Mouse (Mus musculus) kidney, adult 9 months (tissue): ENCODE data around the gene Pcdh9.
A peak's percentile ranks its signal among the peaks of the same experiment; 100 is the strongest.

Source experiments
- DNase-seq: peaks from one replicate; pipeline ENCODE4 v3.0.0; 2022

Pcdh9 gene

DNA sequence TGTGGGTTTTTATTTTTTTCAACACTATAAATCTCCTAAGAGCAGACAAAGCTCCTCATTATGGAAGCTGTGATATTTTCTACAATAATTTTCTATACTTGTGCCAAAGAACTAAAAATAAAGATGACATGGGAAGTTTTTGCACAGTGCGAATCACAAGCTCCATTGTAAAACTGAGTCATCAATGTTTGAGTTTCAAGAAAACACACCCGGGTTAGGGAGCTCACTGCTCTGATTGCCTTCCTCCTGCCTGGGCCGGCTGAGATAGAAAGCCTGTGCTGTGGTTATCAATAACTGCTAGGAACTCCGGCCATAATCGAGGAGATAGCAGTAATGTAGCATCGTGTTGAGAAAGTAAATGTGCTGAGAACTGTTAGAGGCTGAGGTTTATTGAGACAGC is 344.9 kb downstream of the Pcdh9 start:
- no peak for DNase-seq

DNA sequence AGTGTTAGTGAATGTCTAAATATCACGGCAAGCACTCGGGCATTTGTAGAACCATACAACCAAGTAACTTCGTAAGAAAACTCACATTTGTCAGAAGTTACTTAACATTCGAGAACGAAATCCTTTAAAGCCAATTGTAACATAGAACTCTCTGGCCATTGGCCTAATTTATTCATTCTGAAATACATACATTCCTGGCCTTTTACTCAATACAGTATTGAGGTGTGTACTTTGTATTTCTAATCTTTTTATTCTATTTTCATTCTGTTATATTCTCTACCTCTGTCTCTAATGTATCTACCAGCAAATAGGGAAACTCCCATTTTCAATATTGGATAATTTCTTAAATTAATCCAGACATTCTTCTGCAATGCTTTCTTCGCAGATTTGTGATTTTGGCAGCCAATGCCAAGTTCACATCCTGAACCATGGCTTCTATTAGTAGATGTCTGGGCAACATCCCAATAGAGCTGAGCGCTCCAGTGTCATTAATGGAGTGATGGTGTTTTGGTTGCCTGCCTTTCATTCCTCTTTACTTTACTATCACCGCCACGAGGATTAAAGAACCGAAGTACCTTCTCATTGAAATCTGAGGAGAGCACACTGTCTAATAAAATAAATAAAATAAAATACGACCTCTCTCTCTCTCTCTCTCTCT is 346.4 kb downstream of the Pcdh9 start:
- DNase-seq, result no peak

DNA sequence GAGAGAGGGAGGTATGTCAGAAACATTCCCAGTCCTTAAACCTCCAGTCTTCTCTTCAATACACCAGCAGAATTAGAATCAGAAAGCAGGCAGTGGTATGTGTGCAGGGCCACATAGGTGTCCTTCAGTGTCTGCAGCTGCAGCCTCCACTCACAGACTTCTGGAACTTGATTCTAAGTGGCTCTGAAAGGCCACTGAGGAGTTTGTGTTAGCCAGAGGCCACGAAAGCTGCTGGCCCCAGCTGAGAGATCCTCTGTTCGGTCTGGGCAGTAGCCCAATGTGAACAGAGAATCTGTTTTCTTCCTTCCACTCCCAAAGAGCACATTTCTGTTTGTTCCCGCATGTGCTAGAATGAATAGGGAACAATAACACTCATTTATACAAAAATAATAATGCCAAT is 346.9 kb downstream of the Pcdh9 start:
- DNase-seq, result no peak

DNA sequence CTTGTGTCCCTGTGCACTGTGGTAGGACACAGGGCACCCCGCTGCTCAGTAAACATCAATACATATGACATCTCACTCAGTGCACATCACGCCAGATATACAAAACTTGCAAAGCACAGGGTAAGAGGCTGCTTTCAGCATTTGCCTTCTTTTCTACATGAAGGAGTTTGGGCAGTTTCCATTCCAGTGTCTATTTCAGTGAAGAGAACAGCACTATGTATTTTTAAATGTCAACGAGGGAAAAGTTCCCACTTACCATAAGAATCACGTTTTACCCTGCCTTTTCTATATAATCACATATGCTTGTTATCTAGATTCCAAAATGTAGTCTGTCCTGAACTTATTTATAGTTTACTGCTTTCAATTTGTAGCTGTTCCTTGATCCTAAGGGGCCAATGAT is 355.6 kb downstream of the Pcdh9 start:
- no peak for DNase-seq

DNA sequence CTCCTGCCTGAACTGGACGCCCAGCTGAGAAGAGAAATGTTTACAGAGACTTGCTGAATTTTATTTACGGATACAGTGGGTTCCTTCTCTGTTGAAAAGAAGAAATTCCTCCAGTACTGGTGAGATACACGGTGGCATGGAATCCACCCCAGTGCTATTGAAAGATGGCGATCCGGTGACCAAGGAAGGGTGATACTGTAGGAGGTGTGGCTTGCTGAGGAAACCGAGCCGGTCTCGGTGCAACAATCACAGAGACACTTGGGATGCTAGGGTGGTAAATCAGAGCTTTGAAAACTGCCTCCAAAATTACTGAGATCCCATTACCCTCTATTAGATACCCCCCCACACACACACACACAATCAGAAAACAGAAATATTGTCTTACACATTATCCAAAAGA is 367.0 kb downstream of the Pcdh9 start:
- no peak for DNase-seq

DNA sequence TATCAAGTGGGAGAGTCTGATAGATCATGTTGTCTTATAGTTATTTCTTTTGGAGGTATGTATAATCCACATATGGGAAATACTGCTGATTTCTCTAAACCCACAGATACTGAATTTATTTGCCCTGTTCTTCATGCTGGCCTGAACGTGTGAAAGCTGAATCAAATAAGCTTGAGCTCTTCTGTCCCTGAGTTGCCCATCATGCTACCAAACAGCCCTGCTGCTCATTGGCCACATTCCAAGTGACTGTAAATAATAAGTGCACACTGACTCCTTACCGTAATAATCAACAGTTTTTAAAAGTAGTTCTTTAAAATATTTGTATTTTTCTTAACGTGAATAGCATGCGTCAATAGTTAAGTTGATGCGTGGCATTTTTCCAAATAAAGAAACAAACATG is 370.3 kb downstream of the Pcdh9 start:
- no peak for DNase-seq

DNA sequence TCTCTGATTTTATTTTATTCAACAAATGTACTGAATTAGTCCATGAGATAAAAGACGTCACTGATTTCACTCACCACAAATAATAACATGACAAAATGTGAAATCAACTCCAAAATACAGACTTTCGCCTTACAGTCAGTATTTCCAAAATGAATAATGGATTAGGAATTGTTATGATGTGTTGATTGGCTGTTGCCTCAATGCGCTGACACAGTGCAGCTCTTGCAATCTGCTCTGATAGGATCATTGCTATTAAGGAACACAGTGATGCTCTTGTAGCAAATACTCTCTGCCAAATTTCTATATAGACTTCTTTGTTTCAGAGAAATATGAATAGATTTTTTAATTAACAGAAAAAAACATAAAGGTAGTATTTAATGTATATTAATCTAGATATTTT is 373.8 kb downstream of the Pcdh9 start:
- no peak for DNase-seq

DNA sequence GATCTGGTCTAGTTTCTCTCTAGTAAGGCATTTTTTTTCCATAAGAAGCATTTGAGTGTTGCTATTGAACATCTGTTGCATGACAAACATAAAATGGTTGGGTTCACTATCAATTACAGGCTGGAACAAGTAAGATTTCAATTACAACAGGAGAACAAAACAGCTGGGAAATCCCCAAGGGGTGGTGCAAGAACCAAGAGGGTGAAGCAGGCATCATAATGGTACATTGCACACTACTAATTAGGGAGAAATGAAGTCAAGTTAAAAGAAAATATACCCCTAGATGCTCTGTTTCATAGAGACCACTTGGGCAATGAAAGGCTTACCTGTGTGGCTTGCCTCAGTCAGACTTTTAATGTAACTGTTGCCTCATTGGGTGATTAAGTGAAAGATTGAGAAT is 384.4 kb downstream of the Pcdh9 start:
- no peak for DNase-seq

DNA sequence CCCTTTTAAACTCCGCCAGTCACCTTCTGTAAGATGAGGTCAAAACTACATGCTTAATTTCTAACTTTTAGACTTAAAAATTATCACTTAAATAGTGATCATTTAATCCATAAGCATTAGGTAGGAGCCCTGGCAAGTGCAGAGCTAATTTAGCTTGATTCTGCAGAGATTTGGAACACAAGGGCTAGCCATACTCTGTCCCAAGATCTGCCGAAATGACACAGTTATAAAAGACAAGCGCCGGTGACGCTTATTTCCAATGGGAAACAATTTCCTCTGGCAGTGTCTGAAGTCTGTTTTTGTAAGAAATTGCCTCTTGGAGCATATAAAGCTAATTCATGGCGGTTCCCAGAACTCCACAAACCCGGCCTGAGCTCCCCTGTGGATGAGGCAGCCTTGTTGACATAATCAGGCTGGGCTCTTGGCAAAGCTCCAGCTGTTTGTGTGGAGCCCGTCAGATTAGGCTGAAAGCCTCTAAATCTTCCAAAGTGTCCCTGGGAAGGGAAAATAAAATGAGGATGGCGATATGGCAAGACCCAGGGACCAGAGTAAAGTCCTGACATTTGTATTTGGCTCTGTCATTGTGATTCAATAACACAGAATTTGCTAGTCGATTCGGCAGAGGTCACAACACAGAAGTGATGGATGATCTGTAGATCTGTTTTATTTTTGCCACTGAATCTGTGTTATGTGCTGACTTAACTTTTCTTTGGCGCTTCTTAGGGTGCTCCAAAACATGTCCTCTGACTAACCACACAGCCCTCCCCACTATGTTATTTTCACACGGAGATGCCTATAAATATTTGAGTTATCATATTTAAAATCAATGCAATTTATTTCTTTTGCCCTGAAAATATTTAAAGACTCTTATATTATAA is 391.4 kb downstream of the Pcdh9 start:
- DNase-seq, result peak; percentile 15

DNA sequence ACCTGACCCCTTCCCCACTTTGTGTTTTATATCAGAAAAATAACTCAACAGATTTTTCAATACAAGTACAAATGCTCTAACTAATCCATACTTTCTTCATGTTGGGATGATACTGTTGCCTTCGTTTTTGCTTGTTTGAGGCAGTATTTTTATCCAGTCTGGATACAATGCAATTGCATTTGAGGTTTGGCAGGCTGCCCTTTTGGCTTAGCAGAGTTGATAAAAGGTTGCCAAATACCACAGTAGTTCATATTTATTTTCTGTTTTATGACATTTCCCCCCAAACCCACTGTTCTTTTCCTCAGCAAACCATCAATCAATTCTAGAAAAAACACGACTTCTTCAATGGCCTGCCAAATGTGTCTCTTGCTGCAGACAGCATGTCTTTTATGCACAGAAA is 415.5 kb downstream of the Pcdh9 start:
- peak; percentile 3 for DNase-seq

DNA sequence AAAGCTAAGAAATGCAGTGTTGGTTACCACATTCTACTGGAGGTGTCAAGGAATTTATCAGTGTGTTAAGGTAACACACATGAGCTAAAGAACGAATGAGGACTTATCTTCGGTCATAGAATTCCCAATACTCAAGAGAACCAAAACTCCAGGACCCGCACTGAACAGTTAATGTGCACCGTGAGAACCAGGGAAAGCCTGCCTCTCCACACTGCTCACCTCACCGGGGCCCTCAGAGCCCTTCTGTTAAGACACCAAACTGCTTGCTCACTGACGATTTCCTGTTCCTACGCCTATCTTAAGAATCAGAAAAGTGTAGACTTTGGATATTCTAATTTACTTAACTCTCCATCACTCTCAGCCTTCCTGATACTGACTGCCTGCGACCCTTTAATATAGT is 418.0 kb downstream of the Pcdh9 start:
- DNase-seq, result no peak

DNA sequence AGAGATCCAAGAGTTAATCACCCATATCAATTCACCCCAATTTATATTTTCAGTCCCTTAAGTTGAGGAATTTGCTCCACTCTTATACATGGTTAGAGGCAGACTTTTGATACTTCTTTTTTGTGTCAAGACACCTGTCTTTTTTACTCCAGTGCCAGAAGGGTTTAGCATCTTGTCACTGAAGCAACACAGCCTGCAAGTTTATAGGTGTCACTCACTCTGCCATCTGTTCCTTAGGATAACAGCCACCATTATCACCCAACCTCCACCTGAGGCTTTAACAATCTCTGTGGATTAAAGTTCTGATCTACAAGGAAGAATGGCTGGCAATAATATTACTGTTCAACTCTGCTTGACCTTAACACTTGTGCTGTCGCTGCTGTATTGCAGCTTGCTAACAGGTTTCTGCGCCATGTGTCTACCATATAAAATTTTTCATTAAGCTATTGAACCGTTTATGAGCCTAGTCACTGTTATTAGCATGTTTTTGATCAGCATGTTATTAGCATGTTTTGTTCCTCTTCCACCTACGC is 427.1 kb downstream of the Pcdh9 start:
- DNase-seq, result no peak

DNA sequence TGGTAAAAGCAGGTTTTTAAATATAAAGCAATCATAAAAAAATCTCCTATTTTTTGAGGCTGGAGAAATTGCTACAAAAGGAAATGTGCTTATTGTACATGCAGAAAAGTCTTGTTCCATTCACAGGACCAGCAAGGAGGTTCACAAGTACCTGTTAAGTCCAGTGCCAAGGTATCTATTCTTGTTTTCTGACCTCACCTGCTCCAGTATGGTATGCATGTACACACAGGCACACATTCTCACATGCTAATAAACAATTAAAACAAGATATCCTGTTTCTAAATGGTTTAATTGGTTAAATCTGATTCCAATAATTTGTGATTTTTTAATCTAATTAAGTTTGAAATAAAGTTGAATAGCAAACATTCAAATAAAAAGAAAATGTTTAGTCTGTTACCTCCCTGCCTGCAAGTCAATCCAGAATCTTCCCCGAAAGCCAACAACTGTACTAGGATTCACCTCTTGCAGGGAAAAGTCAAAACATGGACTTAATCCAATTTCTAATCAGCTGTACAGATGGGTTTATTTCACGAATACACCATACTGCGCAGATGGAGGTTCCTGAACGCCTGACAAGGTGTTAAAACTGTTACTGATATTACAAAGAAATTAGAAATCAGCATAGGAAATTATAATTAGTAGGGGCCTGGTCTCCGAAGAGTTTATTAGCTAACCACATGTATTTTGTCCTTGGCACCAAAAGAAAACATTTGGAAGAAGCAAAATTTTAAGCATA is 439.4 kb downstream of the Pcdh9 start:
- no peak for DNase-seq

DNA sequence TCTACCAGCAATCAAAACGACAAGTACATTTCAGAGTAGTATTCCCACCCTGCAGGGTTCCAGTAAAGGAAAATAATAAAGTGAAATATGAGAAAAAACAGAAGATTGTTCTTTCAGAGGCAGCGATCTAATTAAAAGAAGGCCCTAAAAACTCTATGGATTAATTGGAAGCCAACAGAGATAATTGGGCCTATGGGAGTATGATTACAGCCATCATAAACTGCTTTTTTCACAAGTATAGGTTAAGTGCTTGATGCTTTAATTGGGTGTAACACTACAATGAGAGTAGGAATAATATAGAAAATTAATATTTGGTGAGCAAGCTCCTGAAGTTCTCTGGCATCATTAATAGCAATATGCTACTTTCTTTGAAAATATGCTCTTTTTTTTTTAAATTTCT is 448.6 kb downstream of the Pcdh9 start:
- DNase-seq, result no peak

DNA sequence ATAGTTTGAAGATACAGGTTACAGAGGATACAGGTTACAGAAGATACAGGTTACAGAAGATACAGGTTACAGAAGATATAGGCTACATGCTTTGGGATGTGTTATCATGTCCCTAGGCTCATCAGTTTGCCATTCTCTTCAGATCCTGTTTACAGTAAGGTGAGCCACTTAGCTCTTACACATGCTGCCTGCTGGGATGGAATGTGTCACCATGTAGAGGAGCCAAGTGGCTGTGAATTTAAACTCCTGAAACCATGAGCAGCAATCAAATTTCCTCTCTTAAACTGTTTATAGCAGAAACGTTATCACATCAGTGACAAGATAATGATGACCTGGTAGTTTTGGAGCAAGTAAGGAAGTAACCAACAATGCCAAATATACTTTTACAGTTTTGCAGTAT is 453.3 kb downstream of the Pcdh9 start:
- no peak for DNase-seq

DNA sequence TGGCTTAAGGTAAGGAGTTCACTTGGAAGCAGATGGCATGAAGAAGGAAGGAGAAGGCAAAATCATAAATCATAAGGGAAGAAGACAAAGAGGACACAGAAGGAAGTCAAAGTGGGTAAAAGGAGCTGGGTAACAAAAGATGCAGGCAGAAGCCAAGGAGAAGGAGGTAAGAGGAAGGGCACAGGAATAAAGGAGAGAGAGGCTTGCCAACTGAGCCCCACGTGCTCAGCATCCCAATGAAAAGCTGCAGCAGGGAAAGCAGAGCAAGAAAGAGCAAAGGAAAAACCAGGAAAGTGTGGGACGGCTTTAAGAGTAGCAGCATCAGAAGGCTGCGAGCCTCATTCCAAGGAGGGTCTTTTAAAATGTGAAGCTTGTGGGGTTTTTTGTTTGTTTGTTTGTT is 473.7 kb downstream of the Pcdh9 start:
- no peak for DNase-seq

DNA sequence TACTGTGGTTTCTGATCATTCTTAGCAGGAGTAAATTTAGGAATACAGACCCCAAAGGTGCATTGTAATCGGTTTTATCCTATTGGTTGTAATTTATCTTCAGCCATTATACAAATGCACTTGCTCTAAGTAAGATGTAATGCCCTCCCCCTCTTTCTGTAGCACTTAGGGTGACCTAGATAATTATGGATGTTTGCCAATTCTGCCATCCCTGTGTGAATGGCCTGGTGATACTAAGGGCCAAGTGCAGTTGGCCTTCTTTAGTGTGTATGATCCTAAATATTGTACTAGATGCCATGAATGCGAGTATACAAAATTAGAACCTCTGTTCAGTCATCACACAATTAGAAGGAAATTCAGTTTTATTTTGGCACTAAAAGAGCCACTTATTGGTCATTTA is 475.0 kb downstream of the Pcdh9 start:
- no peak for DNase-seq

DNA sequence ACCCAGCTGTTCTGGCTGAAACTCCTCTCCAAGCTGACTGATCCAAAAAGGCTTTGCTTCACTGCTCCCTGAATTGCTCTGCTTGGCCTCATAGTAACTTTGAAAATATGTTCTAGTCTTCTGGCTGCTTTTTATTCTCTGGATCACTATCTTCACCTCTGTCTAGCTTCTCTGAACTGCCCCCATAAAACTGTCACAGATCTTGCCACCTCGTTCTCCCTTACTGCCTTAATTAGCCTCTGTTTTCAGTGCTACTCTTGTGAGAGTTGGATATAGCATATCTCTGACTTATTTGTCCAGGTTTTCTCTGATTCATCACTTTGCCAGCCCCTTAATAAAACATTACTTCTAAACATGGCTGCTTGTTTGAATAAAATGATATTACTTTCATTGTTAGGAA is 481.2 kb downstream of the Pcdh9 start:
- no peak for DNase-seq

DNA sequence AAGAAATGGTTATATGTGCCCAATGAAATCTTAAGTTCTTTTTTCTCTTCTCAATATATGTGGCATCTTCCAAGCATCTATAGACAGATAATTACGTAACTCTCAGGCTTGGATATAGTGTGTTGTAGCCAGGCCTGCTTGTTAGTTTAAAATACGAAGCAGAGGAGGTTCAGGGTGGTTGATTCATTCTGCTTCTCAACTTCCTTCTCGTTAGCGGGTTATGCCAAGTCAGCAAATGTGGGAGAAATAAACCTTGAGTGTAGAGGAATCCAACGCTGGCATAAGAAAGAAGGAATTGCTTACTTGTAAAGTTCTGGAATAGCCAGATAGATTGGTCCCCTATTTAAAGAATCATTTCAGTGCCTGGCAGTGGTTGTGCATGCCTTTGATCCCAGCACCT is 482.7 kb downstream of the Pcdh9 start:
- DNase-seq, result no peak

DNA sequence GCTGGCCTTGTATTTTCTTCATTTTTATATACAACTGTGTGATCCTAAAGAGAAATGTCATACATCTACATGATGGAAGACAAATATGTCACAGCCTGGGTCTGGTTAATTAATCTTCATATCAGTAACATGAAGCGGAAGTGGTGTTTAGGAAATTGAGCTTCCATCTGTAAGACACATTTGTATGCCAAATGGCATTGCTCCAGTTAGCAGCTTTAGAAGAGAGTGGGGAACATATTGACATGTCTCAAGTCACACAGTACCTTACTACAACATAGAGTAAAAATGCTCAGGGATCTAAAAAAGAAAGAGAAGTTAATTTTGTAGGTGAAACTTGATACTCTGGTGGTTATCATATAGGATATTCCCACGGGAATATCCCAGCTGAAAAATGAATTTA is 505.4 kb downstream of the Pcdh9 start:
- DNase-seq, result no peak

DNA sequence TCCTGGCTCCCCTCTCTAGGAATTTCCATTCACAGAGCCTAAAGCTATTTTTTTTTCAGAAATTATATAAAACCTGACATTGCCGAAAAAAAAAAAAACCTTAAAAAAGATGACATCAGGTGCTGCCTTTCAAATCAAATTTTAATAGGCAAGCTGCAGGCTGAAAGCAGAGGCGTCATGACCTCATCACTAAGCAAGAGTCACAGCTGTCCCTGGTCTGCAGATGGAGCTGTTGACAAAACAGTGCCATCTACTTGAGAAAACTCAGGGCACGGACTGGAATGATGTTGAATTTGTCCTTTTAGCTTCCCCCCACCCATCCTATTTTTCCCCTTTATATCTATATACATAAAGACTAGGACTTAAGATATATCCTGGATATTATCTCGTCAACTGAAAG is 509.3 kb downstream of the Pcdh9 start:
- no peak for DNase-seq

DNA sequence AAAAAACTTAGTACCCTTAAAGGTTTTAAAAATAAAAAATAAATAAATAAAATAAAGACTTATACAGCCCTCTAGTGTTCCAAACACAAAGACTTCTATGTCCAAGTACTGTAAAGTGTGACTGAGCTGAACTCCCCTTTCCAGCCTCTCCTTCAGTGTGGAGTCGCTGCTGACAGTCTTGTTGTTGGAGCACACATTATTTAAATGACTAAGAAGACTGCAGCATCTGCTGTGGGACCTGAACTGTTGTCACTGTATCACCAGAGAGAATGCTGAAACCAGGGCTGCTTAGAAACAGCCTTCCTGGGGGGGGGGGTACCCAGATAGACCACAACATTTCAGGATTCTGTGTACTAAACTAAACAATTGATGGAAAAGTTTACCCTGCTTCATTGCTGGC is 509.7 kb downstream of the Pcdh9 start:
- no peak for DNase-seq

DNA sequence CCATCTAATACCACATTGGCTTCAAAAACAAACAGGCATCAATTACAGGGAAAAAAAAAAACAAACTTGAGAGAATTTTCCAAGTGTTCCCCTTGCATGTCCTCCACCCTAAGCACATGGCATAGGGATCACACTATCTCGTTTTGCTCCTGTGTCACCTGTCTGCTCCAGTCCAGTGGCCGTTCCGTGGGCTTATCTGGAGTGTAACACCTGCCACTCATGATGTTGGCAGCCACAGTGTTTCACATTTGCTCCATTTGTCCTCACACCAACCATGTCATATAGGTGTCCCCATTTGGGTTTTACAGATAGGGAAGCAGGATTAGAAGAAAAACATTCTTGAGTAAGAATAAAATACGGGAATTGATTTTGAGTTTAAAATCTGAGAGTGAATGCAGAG is 514.3 kb downstream of the Pcdh9 start:
- no peak for DNase-seq

DNA sequence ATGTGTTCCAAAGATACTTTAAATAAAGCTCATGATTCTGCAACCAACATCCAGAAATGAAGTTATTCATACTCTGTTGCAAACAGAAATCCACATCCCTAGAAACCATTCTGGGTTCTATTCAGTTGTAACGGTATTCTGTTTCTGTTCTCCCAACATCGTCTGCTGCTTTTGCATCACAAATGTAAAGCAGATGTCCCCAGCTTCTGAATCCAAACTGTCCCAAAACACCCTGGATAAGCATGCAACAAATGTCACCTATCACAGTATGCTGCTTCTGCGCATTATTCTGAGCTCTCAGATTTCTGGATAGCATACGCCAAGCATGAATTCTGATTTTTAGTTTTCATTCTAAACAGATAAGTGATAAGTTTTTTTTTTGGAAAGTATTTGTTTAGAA is 516.3 kb downstream of the Pcdh9 start:
- DNase-seq, result no peak
